Comparison of ENCODE assay signal across 8 mouse cellular contexts in genomic region chr7:34594501-34595306, GRCm38 (mm10).
A peak's percentile ranks its signal among the peaks of the same experiment; 100 is the strongest.
DNase-seq lines count a peak whose midpoint lies in the region; ATAC-seq lines count a peak whose summit lies in the region.

No protein-coding gene starts in this region.

- H3K27ac ChIP-seq in forebrain, embryonic 10.5 days, result peak overlapping the region; percentile 86

- no peaks in the 10 kb centered on the region for H3K36me3 ChIP-seq in forebrain, embryonic 10.5 days (replicated peaks)

- no peaks in the 10 kb centered on the region for H3K9me3 ChIP-seq in forebrain, embryonic 10.5 days

- ATAC-seq in granulocyte monocyte progenitor cell, adult 5-6 weeks (replicated peaks; ENCODE audit: poor library complexity, severe bottlenecking), result no peak

- H3K4me3 ChIP-seq in forebrain, embryonic 10.5 days, result peak overlapping the region; percentile 29; the same call in 1 of the 2 replicates

- peak; percentile 54 to 67 for DNase-seq in right cerebral cortex, postnatal 10 days (ENCODE audit: low spot score in 2 of 2)
- no peak for DNase-seq in right cerebral cortex, postnatal 25 days
- peak; percentile 56 for DNase-seq in forebrain, embryonic 10.5 days (ENCODE audit: extremely low spot score, low spot score)
- DNase-seq in heart, postnatal 10 days, result peak; percentile 68 to 79
- DNase-seq in kidney, postnatal 10 days, result peak; percentile 69
- peak; percentile 30 for DNase-seq in lung, postnatal 36 days
- DNase-seq in testis, postnatal 10 days (ENCODE audit: low spot score), result peak; percentile 65

- intact Hi-C loops in heart, postnatal 10 days (cut with DNase I), result no loop called here

- WGBS in forebrain, embryonic 10.5 days, result 27% methylated on average over 18 of the region's 18 CpGs

- H3K27me3 ChIP-seq in forebrain, embryonic 10.5 days (ENCODE audit: poor library complexity, severe bottlenecking), result no peaks in the 10 kb centered on the region

- peaks cover 67% of the 10 kb centered on the region for H3K4me1 ChIP-seq in forebrain, embryonic 10.5 days
